Mouse (Mus musculus) liver, postnatal 0 days (tissue): ENCODE measurements around the gene Jakmip3. TPM values are rescaled to one million over a fixed set of nuclear protein-coding genes. Genes with fewer than 3 reads are reported as not detected.

Source experiments
- ATAC-seq: fragments of 200-750 bp; cut with Nextera tagmentation; 2 replicates; pipeline ENCODE4 v1.8.0; 2017; ENCODE audit warnings: mild to moderate bottlenecking, moderate library complexity
- DNase-seq: peaks from one replicate; pipeline ENCODE4 v3.0.0-alpha.2; 2016
- H3K27ac ChIP-seq: fragments of 300-500 bp; sonication (generic); 2 replicates; pipeline ENCODE4 v1.5.1; 2014; ENCODE audit warnings: antibody characterized with exemption, moderate library complexity, mild to moderate bottlenecking, low read depth
- H3K27me3 ChIP-seq: fragments of 300-500 bp; sonication (generic); 2 replicates; pipeline ENCODE4 v1.6.1; 2014; ENCODE audit warnings: low read length, control low read depth, mixed read lengths; ENCODE audit not compliant: insufficient read depth
- H3K36me3 ChIP-seq: fragments of 300-500 bp; sonication (generic); replicated peaks from 2 replicates; pipeline ENCODE4 v1.6.1; 2014; ENCODE audit warnings: mild to moderate bottlenecking, control low read depth, low read length, moderate library complexity, mixed read lengths; ENCODE audit not compliant: insufficient read depth
- H3K4me1 ChIP-seq: fragments of 300-500 bp; sonication (generic); 2 replicates; pipeline ENCODE4 v1.6.1; 2014; ENCODE audit warnings: antibody characterized with exemption, mild to moderate bottlenecking, control low read depth; ENCODE audit not compliant: insufficient read depth
- H3K4me2 ChIP-seq: fragments of 300-500 bp; sonication (generic); 2 replicates; pipeline ENCODE4 v1.6.1; 2014; ENCODE audit warnings: low read depth, mild to moderate bottlenecking, low read length, moderate library complexity, mixed read lengths
- H3K4me3 ChIP-seq: fragments of 300-500 bp; sonication (generic); 2 replicates; pipeline ENCODE4 v1.5.1; 2014; ENCODE audit warnings: low read depth, low read length
- H3K9ac ChIP-seq: fragments of 300-500 bp; sonication (generic); replicated peaks from 2 replicates; pipeline ENCODE4 v1.6.1; 2014; ENCODE audit warnings: mild to moderate bottlenecking, moderate library complexity
- H3K9me3 ChIP-seq: fragments of 300-500 bp; sonication (generic); 2 replicates; pipeline ENCODE4 v1.6.1; 2016; ENCODE audit warnings: mild to moderate bottlenecking, control low read depth, low read length, mixed read lengths
- CTCF ChIP-seq: sonication (generic); IDR thresholded peaks from 2 replicates; pipeline ENCODE4 v1.5.1; 2016; ENCODE audit warnings: antibody characterized with exemption, low read depth
- EP300 ChIP-seq: IDR thresholded peaks from 2 replicates; pipeline ENCODE4 v1.6.1; 2016; ENCODE audit warnings: antibody characterized with exemption, low read depth, mild to moderate bottlenecking
- WGBS: fragments of 180-500 bp; shearing (Covaris S2); extraction: QIAGEN DNeasy Blood & Tissue Kit; methylation state at CpG from one replicate; pipeline ENCODE4 v1.1.7; 2014; ENCODE audit not compliant: insufficient replicate concordance; 5-methylcytosine and 5-hydroxymethylcytosine counted together
- polyA plus RNA-seq: library from polyadenylated mRNA; unstranded; fragments of >200 nt; fragmentation: Nextera tagmentation; extraction: Ambion mirVana; gene quantifications from 2 replicates; pipeline ENCODE4 v1.2.1, GENCODE M21; 2015

Gene Jakmip3
- polyA plus RNA-seq, 1 experiment from 2014 or later = not detected

- H3K4me2 ChIP-seq = no peak overlapping the region
- H3K27ac ChIP-seq = no peak overlapping the region
- TF ChIP-seq CTCF (no peak), EP300 (no peak)
- no peaks in the 10 kb centered on the region for H3K9me3 ChIP-seq
- DNase-seq (no peak), ATAC-seq (no peak)
- H3K27me3 ChIP-seq = no peaks in the 10 kb centered on the region
- 60% methylated on average over 6 of the region's 6 CpGs for WGBS
- no peak overlapping the region for H3K4me3 ChIP-seq
- no peaks in the 10 kb centered on the region for H3K36me3 ChIP-seq
- no peak overlapping the region for H3K9ac ChIP-seq
- no peaks in the 10 kb centered on the region for H3K4me1 ChIP-seq
These were observed 74.6 kb downstream of the Jakmip3 start for GRCm38 (mm10) chr7:139015143-139015542.

- no peak overlapping the region for H3K9ac ChIP-seq
- no peak overlapping the region for H3K4me2 ChIP-seq
- no peaks in the 10 kb centered on the region for H3K9me3 ChIP-seq
- H3K4me3 ChIP-seq = no peak overlapping the region
- no peak for DNase-seq
- H3K36me3 ChIP-seq = no peaks in the 10 kb centered on the region
- WGBS = 55% methylated on average over 11 of the region's 11 CpGs
- no peak overlapping the region for H3K27ac ChIP-seq
- H3K4me1 ChIP-seq = no peaks in the 10 kb centered on the region
- no peaks in the 10 kb centered on the region for H3K27me3 ChIP-seq
- no peak for ATAC-seq
- TF ChIP-seq CTCF = no peak
- TF ChIP-seq EP300 = no peak
These were observed 75.8 kb downstream of the Jakmip3 start for GRCm38 (mm10) chr7:139016288-139016687.

- H3K27me3 ChIP-seq = no peaks in the 10 kb centered on the region
- no peaks in the 10 kb centered on the region for H3K36me3 ChIP-seq
- no peaks in the 10 kb centered on the region for H3K4me1 ChIP-seq
- no peaks in the 10 kb centered on the region for H3K9me3 ChIP-seq
- WGBS = 36% methylated on average over 15 of the region's 15 CpGs
- H3K4me3 ChIP-seq = no peak overlapping the region
- DNase-seq (no peak), ATAC-seq (no peak)
- H3K4me2 ChIP-seq = no peak overlapping the region
- no peak overlapping the region for H3K9ac ChIP-seq
- no peak overlapping the region for H3K27ac ChIP-seq
- TF ChIP-seq EP300 = no peak
- no peak for TF ChIP-seq CTCF
These were observed 76.8 kb downstream of the Jakmip3 start for GRCm38 (mm10) chr7:139017249-139017903.

GRCm38 (mm10) chr7:139020884-139021283 is 80.4 kb downstream of the Jakmip3 start:
- no peaks in the 10 kb centered on the region for H3K9me3 ChIP-seq
- WGBS = 6% methylated on average over 18 of the region's 20 CpGs
- H3K4me1 ChIP-seq = no peaks in the 10 kb centered on the region
- no peak overlapping the region for H3K4me3 ChIP-seq
- H3K27me3 ChIP-seq = no peaks in the 10 kb centered on the region
- no peak overlapping the region for H3K9ac ChIP-seq
- H3K27ac ChIP-seq = no peak overlapping the region
- H3K36me3 ChIP-seq = no peaks in the 10 kb centered on the region
- peak overlapping the region; percentile 45; the same call in 1 of the 2 replicates for H3K4me2 ChIP-seq
- ATAC-seq (no peak), DNase-seq (peak; percentile 52)
- TF ChIP-seq CTCF = 0 out of 2 replicates have a peak, but pooled peaks have one; percentile 2
- no peak for TF ChIP-seq EP300

- Histone ChIP-seq H3K4me1 (no peaks in the 10 kb centered on the region), H3K9me3 (no peaks in the 10 kb centered on the region), H3K36me3 (no peaks in the 10 kb centered on the region), H3K9ac (no peak overlapping the region), H3K4me2 (no peak overlapping the region), H3K27me3 (no peaks in the 10 kb centered on the region), H3K4me3 (no peak overlapping the region), H3K27ac (no peak overlapping the region)
- DNase-seq (no peak), ATAC-seq (no peak)
- 45% methylated on average over 1 of the region's 1 CpGs for WGBS
- TF ChIP-seq CTCF = no peak
- TF ChIP-seq EP300 = no peak
These were observed 80.8 kb downstream of the Jakmip3 start for GRCm38 (mm10) chr7:139021326-139021725.

GRCm38 (mm10) chr7:139027136-139027535 is 86.6 kb downstream of the Jakmip3 start:
- Histone ChIP-seq H3K4me1 (no peaks in the 10 kb centered on the region), H3K27ac (no peak overlapping the region), H3K4me3 (no peak overlapping the region), H3K36me3 (no peaks in the 10 kb centered on the region), H3K27me3 (no peaks in the 10 kb centered on the region), H3K9ac (no peak overlapping the region), H3K4me2 (no peak overlapping the region), H3K9me3 (no peaks in the 10 kb centered on the region)
- no peak for ATAC-seq
- DNase-seq = no peak
- 57% methylated on average over 5 of the region's 5 CpGs for WGBS
- TF ChIP-seq CTCF (no peak), EP300 (no peak)
